Mouse (Mus musculus) embryonic facial prominence, embryonic 15.5 days (tissue): Measurements from ENCODE around the gene Tubb5. TPM values are rescaled to one million over a fixed set of nuclear protein-coding genes. Genes with fewer than 3 reads are reported as not detected.

ENCODE experiments used
- ATAC-seq: fragments of 200-750 bp; cut with Nextera tagmentation; 2 replicates; pipeline ENCODE4 v1.8.0; 2017; ENCODE audit warnings: low read depth, moderate TSS enrichment; ENCODE audit not compliant: insufficient number of reproducible peaks, low FRiP score, low TSS enrichment
- H3K27ac ChIP-seq: fragments of 300-500 bp; sonication (generic); replicated peaks from 2 replicates; pipeline ENCODE4 v1.5.1; 2015; ENCODE audit warnings: mild to moderate bottlenecking, inconsistent platforms
- H3K27me3 ChIP-seq: fragments of 300-500 bp; sonication (generic); 2 replicates; pipeline ENCODE4 v1.6.1; 2015; ENCODE audit warnings: inconsistent platforms
- H3K36me3 ChIP-seq: fragments of 300-500 bp; sonication (generic); 2 replicates; pipeline ENCODE4 v1.6.1; 2015; ENCODE audit warnings: mild to moderate bottlenecking, inconsistent platforms
- H3K4me1 ChIP-seq: fragments of 300-500 bp; sonication (generic); 2 replicates; pipeline ENCODE4 v1.6.1; 2015; ENCODE audit warnings: inconsistent platforms
- H3K4me2 ChIP-seq: fragments of 300-500 bp; sonication (generic); replicated peaks from 2 replicates; pipeline ENCODE4 v1.6.1; 2015; ENCODE audit warnings: mild to moderate bottlenecking, inconsistent platforms
- H3K4me3 ChIP-seq: fragments of 300-500 bp; sonication (generic); replicated peaks from 2 replicates; pipeline ENCODE4 v1.5.1; 2015; ENCODE audit warnings: mild to moderate bottlenecking, inconsistent platforms
- H3K9ac ChIP-seq: fragments of 300-500 bp; sonication (generic); 2 replicates; pipeline ENCODE4 v1.6.1; 2015; ENCODE audit warnings: inconsistent platforms
- H3K9me3 ChIP-seq: fragments of 300-500 bp; sonication (generic); replicated peaks from 2 replicates; pipeline ENCODE4 v1.6.1; 2016; ENCODE audit warnings: inconsistent platforms
- WGBS: fragments of 180-500 bp; shearing (Covaris S2); methylation state at CpG from one replicate; pipeline ENCODE4 v1.1.7; 2015; 5-methylcytosine and 5-hydroxymethylcytosine counted together
- microRNA-seq: library from miRNA; unstranded; fragments of <30 nt; microRNA quantifications from one replicate; pipeline ENCODE4, GENCODE M21; 2016; ENCODE audit warnings: borderline number of aligned reads
- polyA plus RNA-seq: library from polyadenylated mRNA; unstranded; fragments of >200 nt; fragmentation: Nextera tagmentation; extraction: Ambion mirVana; gene quantifications from 2 replicates; pipeline ENCODE4 v1.2.1, GENCODE M21; 2015

Tubb5 gene
- polyA plus RNA-seq, 1 experiment from 2014 or later = 823 TPM

GRCm38 (mm10) chr17:35787493-35787892 is 50.6 kb downstream of the Tubb5 start:
- Histone ChIP-seq H3K4me1 (no peaks in the 10 kb centered on the region), H3K4me2 (no peak overlapping the region), H3K4me3 (no peak overlapping the region), H3K27me3 (no peaks in the 10 kb centered on the region), H3K36me3 (no peaks in the 10 kb centered on the region), H3K9ac (no peak overlapping the region), H3K27ac (no peak overlapping the region), H3K9me3 (no peaks in the 10 kb centered on the region)
- ATAC-seq = no peak

- Histone ChIP-seq H3K36me3 (no peaks in the 10 kb centered on the region), H3K9me3 (no peaks in the 10 kb centered on the region), H3K4me1 (no peaks in the 10 kb centered on the region), H3K4me3 (no peak overlapping the region), H3K9ac (no peak overlapping the region), H3K27ac (no peak overlapping the region), H3K4me2 (no peak overlapping the region), H3K27me3 (no peaks in the 10 kb centered on the region)
- no peak for ATAC-seq
- WGBS = 82% methylated on average over 4 of the region's 4 CpGs
Measured at GRCm38 (mm10) chr17:35785140-35785539, 53.0 kb downstream of the Tubb5 start.

DNA sequence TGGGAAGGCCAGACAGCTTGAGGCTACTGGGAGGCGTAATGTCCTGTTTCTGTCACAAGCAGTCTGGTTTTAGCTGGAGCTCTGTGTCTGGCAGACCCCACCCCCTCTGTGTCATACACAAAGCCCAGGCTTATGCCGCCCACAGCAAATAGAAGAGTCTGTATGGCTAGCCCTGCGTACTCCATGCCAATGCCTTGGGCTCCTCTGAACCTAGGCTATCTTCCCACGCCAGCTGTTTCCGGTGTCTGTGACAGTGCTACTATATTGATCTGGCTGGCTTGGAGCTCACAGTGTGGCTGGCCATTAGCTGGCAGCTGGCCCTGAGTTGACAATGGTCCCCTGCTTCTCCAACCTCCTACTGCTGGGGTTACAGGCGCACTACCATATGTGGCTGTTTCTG is 54.2 kb downstream of the Tubb5 start:
- 63% methylated on average over 6 of the region's 6 CpGs for WGBS
- Histone ChIP-seq H3K4me2 (no peak overlapping the region), H3K9ac (no peak overlapping the region), H3K4me3 (no peak overlapping the region), H3K27me3 (no peaks in the 10 kb centered on the region), H3K27ac (no peak overlapping the region), H3K4me1 (peaks cover 6% of the 10 kb centered on the region; the same call in 1 of the 2 replicates), H3K36me3 (no peaks in the 10 kb centered on the region), H3K9me3 (no peaks in the 10 kb centered on the region)
- peak; percentile 51 for ATAC-seq

Small RNA genes within 50 kb of the gene (microRNA-seq; reads per million reads assigned to microRNA genes)
- 0.52 reads per million for gene Gm28033

Other genes with a start within 250 kb of the Tubb5 start
- 0.25 and 0.81 TPM in 2 replicates for gene Sfta2, start 236.8 kb downstream of the Tubb5 start, polyA plus RNA-seq
- 0.17 TPM in 1 of 2 replicates, not detected in the other for gene Gm9573, start 211.7 kb downstream of the Tubb5 start, polyA plus RNA-seq
- gene Mucl3, start 194.6 kb downstream of the Tubb5 start, polyA plus RNA-seq = 0.36 TPM in 1 of 2 replicates, not detected in the other
- 16.6 and 19.0 TPM in 2 replicates for gene Vars2, start 170.7 kb downstream of the Tubb5 start, polyA plus RNA-seq
- gene Gtf2h4, start 164.6 kb downstream of the Tubb5 start, polyA plus RNA-seq = 35.4 and 39.5 TPM in 2 replicates
- 95.1 and 100 TPM in 2 replicates for gene Ddr1, start 133.7 kb downstream of the Tubb5 start, polyA plus RNA-seq
- 28.7 and 30.2 TPM in 2 replicates for gene Ier3, start 16.6 kb downstream of the Tubb5 start, polyA plus RNA-seq
- 64.4 and 72.6 TPM in 2 replicates for gene Flot1, start 15.1 kb downstream of the Tubb5 start, polyA plus RNA-seq
- gene Mdc1, start 3.2 kb upstream of the Tubb5 start, polyA plus RNA-seq = 12.0 and 16.1 TPM in 2 replicates
- gene Nrm, start 23.0 kb upstream of the Tubb5 start, polyA plus RNA-seq = 53.2 and 55.2 TPM in 2 replicates
- 28.5 and 30.3 TPM in 2 replicates for gene Ppp1r18, start 27.3 kb upstream of the Tubb5 start, polyA plus RNA-seq
- gene Dhx16, start 41.5 kb upstream of the Tubb5 start, polyA plus RNA-seq = 40.7 and 50.6 TPM in 2 replicates
- gene 2310061I04Rik, start 59.1 kb upstream of the Tubb5 start, polyA plus RNA-seq = 22.3 and 23.9 TPM in 2 replicates
- 64.5 and 77.7 TPM in 2 replicates for gene Atat1, start 71.8 kb upstream of the Tubb5 start, polyA plus RNA-seq
- gene Mrps18b, start 78.1 kb upstream of the Tubb5 start, polyA plus RNA-seq = 72.5 and 75.7 TPM in 2 replicates
- 39.2 and 39.5 TPM in 2 replicates for gene Ppp1r10, start 78.1 kb upstream of the Tubb5 start, polyA plus RNA-seq
- 89.0 and 92.2 TPM in 2 replicates for gene Abcf1, start 131.5 kb upstream of the Tubb5 start, polyA plus RNA-seq
- 59.7 and 61.5 TPM in 2 replicates for gene Gnl1, start 141.5 kb upstream of the Tubb5 start, polyA plus RNA-seq
- gene Prr3, start 141.9 kb upstream of the Tubb5 start, polyA plus RNA-seq = 37.8 and 41.4 TPM in 2 replicates
- 3.0 and 3.7 TPM in 2 replicates for gene H2-T24, start 182.3 kb upstream of the Tubb5 start, polyA plus RNA-seq
- gene H2-T23, start 194.5 kb upstream of the Tubb5 start, polyA plus RNA-seq = 24.9 and 26.4 TPM in 2 replicates
- gene H2-T22, start 204.4 kb upstream of the Tubb5 start, polyA plus RNA-seq = 26.8 and 27.2 TPM in 2 replicates
- 0.11 TPM in 1 of 2 replicates, not detected in the other for gene Gm6034, start 204.7 kb upstream of the Tubb5 start, polyA plus RNA-seq
- 0.12 TPM in 1 of 2 replicates, not detected in the other for gene Gm11127, start 220.1 kb upstream of the Tubb5 start, polyA plus RNA-seq